Mouse (Mus musculus) layer of hippocampus, postnatal 36 days (tissue): Measurements from ENCODE around the gene Rnf43. TPM values are rescaled to one million over a fixed set of nuclear protein-coding genes. Genes with fewer than 3 reads are reported as not detected.
A peak's percentile ranks its signal among the peaks of the same experiment; 100 is the strongest.

Source experiments
- DNase-seq, 2 experiments: peaks; one replicate each; pipeline ENCODE4 v3.0.0; 2022
- total RNA-seq, 2 experiments: library from RNA; stranded (reverse); gene quantifications; 2 replicates each; pipeline ENCODE4 v1.2.3; 2021

The Rnf43 gene
- total RNA-seq, 2 experiments from 2014 or later: 2.0 to 2.6 TPM

DNA sequence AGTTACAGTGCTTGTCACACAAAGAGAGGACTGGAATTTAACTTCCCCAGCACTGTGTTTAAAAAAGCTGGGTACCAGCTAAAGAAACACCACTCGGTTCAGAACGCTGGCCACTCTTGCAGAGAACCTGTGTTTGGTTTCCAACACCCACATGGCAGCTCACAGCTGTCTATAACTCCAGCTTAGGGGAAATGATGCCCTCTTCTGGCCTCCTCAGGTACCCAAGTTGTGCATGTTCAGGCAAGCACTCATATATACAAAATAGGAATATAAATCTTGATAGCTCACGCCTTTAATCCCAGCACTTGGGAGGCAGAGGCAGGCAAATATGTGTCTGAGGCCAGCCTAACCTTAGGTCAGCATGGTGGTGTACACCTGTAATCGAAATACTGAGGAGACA lies 53.5 kb downstream of the Rnf43 start:
- no peak for DNase-seq

DNA sequence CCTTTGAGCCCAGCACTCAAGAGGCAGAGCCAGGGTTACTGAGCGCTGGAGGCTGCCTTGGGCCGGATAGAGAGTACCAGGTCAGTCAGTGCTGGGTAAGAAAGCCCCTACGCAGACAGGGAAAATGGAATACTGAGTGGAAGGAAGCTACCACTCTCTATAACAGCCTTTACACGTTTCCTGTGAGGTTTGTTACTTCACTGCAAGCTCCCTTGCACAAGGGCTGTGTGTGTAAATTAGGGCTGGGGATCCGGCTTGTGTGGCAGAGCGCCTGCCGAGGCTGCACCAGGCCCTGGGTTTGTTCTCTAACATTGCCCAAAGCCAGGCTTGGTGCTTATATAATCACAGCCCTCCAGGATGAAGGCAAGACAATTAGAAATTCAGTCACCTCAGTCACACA lies 57.0 kb downstream of the Rnf43 start:
- DNase-seq: no peak

DNA sequence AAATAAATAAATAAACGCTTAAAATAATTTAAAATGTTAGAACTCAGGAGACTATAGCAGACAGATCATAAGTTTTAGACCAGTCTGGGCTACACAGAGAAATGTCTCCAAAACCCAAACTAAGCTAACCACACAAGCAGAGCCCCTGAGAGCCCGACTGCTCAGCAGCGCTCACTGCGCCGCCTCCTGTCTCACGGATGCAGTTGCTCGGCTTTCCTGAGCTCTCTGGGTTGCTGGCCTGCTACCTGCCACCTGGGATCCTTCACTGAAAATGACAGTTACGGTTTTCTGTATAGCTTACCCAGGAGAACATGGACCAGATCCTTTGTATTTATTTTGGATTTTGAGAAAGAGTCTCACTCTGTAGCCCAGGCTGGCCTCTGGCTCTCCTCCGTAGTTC lies 57.8 kb downstream of the Rnf43 start:
- DNase-seq: no peak

DNA sequence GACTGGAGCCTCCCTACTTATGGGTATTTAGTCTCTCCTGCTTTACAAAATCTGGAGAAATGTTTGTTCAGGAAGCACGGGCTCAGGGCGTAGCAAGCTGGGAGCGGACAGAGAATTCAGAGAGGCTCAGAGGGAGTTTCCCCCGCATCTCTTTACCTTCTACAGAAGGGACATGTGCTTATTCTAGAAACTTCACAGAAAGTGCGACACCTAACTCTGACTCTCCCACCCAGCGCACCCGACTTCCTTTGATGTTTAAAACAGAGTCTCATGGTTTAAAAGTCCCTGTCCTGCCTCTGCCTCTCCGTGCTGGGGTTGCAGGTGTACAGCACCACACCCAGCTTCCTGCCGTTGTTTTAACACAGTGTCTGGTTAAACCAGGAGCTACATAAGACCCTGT lies 58.3 kb downstream of the Rnf43 start:
- DNase-seq: no peak

DNA sequence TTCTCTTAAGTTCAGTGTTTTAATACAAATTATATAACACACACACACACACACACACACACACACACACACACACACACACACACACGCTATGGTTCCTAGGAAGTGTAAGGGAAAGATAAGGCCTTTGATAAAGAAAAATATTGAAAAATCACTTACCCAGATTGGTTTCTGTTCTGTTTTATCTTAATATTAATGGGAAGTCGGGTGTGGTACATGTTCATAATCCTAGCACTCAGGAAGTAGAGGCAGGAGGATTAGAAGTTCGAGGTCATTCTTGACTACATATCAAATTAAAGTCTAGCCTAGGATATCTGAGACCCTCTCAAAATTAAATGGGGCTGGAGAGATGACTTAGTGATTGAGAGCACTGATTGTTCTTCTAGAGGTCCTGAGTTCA lies 59.6 kb downstream of the Rnf43 start:
- DNase-seq: no peak

DNA sequence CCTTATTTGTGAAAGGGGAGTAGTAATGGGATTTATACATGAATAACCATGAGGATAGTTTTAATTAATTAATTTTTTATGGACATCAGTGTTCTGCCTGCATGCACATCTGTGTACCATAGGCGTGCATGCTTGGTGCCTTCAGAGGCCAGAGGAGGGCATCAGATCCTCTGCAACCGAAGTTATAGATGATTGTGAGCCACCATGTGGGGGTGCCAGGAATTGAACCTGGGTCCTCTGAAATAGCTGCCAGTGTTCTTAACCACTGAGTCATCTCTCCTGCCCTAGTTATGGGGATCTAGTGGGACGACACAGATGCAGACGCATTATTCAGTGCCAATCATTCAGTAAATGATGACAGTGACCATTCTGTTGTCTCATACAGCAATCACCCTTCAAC lies 60.4 kb downstream of the Rnf43 start:
- DNase-seq: no peak

DNA sequence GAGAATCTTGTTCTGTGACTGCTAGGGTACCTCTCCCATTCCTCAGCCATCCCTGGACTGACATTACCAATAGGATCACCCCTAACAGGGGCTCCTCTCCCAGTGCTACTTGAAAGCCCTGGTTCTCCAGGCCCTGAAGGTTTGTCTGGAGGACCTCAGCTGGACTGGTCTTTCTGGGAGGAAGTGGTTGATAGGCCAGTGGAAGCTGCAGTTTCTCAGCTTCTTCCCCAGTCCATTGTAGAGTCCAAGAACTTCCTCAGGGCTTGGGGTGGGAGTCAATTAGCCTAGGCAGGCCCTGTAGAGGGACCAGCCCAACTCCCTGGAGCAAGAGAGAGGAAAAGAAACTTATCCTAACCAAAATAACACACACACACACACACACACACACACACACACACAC lies 63.0 kb downstream of the Rnf43 start:
- no peak for DNase-seq

DNA sequence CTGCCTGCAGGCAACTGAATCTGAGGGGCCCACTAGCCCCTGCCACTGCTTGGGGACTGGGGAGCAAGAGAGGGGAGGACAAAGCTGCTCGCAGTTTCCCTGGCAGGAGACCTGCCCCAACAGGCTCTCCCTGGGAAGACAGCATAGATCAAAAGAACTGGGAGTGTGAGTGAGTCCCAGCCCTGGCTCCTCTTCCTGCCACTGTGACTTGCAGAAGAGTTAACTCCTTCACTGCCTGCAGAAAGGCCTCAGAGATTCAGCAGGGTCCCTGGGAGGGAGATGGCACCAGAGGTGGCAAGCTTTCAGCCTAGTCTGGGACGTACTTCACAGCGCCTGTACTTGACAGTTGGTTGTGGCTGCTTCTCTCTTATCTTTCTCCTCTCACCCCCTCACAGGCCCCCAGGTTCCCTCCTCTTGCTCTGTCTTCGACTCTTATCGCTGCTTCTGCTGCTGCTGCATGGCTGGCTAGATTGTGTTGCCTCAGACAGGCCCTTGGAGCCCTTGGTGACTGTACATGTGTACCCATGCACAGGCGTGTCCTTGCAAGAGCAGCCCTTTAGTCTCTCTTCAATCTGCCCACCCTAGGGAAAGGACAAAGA lies 63.5 kb downstream of the Rnf43 start:
- no peak for DNase-seq

DNA sequence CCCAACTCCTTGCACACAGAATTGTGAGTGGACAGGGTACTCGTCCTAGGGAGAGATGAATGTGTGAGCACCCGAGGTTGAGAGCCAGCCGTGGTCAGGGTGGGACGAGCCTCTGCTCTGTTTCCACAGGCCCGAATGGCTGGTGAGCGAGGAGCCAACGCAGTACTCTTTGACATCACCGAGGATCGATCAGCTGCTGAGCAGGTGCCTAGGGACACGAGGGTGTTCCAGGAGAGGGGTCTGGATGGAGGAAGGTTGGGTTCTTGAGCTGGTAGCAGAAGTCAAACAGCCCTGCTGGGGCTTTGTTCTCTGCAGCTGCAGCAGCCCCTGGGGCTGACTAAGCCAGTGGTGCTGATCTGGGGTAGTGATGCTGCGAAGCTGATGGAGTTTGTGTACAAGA lies 64.5 kb downstream of the Rnf43 start:
- no peak for DNase-seq

DNA sequence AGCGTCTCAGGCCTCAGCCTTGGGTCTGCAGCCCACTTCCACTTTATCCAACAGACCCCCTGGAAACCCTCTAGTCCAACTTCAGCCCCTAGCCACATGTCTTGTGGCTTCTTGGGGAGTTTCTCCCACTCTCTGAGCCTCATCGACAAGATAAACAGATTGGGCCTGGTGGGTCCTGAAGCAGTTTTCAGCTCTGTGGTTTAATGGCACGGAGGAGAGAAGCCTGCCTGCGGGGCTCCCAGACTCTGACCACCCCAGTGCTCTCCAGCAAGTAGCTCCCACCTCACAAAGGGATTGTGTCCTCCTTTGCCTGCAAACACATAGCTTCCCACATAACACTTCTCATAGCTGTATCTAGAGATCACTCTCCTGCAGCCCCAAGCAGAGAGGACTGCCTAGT lies 64.9 kb downstream of the Rnf43 start:
- no peak for DNase-seq

DNA sequence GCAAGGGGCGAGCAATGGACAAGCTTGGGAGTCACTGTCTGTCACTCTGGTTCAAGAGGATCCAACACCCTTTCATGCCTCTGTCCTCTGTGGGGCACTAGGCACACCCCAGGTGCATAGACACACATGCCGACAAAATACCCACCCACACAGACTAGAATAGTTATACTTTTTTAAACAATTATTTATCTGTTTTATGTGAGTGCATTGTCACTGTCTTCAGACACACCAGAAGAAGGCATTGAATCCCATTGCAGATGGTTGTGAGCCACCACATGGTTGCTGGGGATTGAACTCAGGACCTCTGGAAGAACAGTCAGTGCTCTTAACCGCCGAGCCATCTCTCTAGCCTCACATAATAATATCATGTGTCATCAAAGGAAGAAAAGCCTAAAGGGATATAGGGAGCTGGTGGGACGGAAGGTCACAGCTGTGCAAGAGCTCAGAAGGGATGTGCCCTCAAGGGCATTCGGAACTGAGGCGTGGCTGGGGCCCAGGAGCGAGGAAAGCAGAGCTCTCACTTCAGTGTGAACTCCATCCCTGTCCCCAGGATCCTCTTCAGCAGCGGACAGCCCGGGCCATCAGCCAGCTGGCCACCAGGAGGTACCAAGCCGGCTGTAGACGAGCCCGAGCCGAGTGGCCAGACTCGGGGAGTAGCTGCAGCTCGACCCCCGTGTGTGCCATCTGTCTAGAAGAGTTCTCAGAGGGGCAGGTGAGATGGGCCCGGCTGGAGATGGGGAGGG lies 66.5 kb downstream of the Rnf43 start:
- no peak for DNase-seq

DNA sequence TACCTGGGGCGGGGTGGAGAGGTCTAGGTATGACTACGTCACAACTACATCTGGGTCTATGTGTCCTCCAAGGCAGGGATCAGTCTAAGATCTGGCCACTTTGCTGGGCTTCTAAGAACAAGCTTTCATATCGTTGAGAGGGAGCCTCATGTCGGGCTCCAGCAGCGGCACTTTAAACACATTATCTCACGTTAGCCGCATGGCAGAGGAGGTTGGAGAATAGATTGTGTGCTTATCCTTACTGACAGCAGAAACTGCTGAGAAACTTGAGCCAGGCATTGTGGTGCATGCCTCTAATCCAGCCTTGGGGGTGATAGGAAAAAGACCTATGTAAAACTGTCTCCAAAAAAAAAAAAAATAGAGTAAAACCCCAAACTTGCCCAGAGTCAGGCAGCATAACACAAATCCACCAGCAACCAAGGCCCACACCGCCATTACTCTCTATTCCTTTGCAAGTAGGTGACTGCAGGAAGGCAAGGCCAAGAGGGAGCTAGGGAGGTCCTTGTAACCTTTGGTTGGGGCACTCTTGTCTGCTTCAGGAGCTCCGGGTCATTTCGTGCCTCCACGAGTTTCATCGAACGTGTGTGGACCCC lies 67.2 kb downstream of the Rnf43 start:
- DNase-seq: no peak

DNA sequence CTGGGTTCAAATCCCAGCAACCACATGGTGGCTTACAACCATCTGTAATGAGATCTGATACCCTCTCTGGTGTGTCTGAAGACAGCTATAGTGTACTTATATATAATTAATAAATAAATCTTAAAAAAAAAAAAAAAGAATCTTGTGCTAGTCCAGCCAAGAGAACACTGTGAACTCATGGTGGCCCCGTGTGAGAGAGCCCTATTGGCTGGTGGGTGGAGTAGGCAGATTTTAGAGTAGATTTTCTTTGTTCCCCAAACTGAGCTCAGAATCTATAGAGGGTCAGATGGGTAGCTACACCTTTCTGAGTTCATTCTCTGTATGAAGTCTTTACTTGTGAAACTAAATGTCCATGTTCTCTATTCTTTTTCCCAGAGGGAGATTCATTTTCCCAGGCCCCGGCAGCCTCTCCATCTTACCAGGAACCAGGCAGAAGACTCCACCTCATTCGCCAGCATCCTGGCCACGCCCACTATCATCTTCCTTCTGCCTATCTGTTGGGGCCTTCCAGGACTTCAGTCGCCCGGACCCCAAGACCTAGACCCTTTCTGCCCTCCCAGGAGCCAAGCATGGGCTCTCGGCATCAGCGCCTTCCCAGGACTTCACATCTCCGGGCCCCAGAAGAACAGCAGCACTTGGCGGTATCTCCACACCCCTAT lies 68.3 kb downstream of the Rnf43 start:
- no peak for DNase-seq

DNA sequence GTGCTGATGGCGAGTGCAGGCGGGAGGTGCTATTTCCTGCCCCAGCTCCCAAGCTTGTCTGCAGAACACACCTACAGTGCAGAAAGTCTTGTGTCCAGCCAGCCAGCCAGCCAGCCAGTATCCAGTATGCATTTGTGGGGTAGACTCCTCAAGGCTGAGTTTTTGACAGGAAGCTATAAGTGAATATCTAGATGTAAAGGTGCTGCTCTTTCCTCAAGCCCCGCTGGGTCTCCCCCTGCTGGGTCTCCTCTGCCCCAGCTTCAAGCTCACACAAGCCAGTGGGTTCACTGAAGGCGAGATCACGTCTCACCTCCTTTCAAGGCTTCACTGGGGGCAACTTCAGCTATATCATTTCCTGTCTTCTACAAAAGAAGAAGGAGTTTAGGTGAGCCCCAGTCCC lies 71.8 kb downstream of the Rnf43 start:
- DNase-seq: no peak

DNA sequence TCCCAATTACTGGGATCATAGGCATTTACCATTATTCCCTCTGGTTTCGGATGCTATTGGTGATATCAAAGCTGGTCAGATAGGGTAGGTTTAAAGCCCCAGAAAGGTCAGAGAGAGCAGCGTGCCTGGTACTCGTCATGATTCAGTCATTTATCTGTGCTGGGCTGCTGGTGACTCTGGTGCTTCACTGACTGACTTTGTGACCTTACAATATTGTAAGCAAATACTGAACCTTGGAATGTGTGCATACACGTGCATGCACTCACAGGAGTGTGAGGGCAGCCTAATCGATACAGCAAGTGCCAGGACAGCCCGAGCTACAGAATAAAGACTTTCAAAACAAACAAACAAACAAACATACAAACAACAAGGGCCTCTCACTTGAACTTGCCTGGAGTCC lies 73.2 kb downstream of the Rnf43 start:
- no peak for DNase-seq

DNA sequence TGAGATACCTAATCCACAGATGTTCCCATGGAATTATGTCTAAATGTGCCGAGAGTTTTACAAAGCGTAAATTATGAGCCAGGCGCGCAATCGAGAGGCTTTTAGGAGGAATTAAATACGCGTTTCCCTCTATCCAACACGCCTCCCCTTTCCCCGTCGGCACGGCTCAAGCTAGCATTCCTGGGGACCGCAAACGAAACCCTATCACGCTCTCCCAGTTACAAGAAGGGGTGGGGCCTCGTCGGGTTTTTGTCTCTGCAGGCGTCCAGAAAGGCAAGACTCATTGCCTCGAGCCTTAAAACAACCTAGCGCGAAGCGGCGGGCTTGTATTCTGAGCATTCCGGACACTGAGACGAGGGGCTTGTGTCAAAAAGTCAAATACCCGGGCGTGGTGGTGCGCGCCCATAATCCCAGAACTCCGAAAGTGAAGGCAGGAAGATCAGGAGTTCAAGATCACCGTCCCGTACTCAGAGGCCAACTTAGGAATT lies 74.2 kb downstream of the Rnf43 start:
- DNase-seq: peak; percentile 31 to 44

DNA sequence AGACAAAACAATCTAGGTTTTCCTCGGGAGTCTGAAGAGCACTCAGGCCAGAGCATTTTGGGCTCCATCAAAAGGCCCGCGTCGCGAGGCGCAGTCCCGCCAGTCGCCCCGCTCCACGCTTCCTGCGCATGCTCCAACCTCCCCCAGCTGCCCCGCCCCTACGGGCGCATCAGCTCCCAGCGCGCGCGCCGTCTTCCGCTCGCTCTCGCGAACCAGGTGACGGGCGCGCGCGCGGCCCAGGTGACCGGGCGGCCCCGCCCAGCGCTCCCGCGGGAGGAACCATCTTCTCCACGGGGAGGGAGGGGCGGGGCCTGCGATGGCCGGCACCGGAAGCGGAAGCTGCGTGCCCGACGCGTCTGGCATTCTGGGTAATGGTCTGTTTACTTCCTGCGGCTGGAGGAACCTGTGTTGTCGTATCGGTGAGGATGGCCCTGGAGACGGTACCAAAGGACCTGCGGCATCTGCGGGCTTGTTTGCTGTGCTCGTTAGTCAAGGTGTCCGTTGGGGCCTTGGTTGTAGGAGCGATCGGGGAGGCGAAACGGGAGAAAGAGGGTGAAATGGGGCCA lies 74.7 kb downstream of the Rnf43 start, which contains the start of gene Supt4a:
Supt4a (plus strand) TSS at position 378 of the 566 bp plus-strand sequence.
- DNase-seq: peak; percentile 91 to 93

DNA sequence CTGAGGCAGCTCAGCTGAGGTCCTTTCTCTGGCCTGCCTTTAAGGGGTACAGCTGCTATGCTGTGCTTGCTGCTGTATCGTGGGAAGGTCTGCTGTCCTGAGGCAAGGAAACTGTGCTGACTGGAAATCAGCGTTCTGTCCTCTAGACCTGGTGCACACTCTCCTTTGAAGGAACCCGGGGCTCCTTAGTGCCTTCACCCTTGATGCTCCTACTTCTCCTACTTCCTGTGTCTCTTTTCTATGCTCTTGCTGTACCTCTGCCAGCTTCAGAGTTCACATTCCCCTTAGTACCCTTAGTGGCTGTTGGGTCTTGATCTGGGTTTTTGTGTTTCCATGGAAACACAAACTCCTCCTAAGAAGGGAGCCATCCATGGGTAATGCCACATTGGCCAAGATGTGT lies 81.2 kb downstream of the Rnf43 start:
- no peak for DNase-seq

DNA sequence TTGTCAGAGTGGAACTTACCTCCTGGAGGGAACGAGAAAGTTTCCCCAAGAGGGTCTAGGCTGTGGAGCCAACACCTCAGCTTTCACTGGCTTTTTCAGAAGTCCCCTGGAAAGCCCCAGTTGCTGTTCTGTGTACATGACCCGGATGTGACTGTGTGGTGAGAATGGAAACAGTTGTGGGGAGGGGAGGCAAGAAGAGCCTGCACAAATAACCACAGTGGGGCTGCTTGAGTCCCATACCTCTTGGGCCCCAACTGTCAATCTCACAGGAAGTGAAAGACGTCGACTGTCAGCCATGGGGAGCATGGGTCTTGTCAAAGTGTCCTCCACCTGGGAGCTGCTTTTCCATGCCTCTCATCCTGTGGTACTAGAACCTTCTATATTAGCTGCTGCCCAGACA lies 82.4 kb downstream of the Rnf43 start:
- DNase-seq: no peak

DNA sequence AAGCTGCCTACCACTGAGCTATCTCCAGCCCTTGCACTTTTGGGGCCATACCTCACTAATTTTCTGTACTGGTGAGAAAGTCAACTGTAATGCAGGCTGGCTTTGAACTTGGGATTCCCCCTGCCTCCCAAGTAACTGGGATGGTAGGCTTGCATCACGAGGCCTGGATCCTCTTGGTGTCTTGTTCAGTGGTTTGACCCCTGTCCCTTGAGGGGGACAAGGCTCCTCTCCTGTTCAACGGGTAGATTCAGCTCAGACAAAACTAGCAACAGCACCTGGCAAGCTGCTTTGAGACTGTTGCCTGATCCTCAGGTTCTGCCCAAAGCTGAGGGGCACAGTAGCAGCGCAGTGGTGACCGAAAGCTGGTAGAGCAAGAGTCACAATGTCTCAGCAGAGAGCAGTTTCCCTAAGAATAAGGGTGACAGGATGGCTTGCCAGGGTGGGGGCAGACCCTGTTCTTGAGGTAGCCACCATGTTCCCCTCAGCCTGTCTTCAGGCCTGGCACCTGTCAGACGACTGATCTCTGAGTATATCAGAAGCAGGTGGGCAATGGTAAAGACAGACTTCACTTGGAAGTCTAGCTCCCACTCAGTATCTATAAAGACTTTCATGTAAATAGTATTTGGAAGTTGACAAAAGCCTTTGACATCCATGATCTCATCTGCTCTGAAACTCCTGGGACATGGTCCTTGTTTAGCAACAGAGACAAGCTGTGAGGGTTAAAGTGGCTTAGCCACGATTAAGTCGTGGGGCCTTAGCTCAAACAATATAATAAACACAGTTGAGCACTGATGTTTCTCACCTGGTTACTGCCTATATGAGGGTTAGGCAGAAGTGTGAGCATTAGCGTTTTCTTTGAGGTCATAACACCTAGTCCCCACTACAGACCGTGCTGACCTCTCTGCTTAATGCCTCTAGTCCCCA lies 83.4 kb downstream of the Rnf43 start:
- DNase-seq: no peak

DNA sequence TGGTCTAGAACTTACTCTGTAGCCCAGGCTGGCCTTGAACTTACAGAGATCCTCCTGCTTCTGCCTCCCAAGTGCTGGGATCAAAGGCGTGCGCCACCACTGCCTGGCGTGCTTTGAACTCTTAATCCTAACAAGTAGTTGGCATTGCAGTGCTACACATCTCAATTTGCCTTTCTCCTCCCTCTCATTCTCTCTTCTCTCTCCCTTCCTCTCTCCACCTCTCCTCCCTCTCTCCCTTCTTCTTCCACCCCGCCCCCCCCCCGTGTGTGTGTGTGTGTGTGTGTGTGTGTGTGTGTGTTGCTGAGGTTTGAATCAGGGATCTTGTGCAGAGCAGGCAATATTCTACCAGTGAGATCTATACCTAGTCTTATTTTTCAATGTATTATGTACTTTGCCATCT lies 84.8 kb downstream of the Rnf43 start:
- no peak for DNase-seq

DNA sequence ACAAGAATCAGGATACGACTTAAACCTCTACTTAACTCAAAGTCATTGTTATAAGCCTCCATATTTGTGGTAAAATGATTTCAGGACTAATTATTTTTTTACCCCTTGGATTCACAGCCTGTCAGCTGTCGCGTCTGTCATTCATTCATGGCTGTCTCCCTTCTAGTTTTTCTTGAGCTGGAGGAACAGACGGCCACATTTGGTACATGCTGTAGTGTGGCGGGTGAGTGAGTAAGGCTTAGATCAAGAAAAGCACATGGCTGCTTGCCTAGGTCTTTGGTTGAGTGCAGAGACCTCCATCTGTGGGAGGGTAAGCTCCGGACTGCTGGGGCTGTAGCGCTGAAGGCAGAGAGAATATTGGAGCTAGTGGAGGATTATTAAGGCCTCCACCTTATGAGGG lies 85.2 kb downstream of the Rnf43 start:
- no peak for DNase-seq
